Mouse (Mus musculus): ENCODE measurements around the gene Zfp575. TPM values are rescaled to one million over a fixed set of nuclear protein-coding genes. Genes with fewer than 3 reads are reported as not detected.
A peak's percentile ranks its signal among the peaks of the same experiment; 100 is the strongest.
"Not testable (repeated sequence)": the region's sequence is repeated elsewhere in the genome, so short reads cannot be mapped to it uniquely, and the experiment has no call there.

The Zfp575 gene
- under 1 TPM in 1 of 4 experiments, not detected in 3; 0.09 TPM for total RNA-seq (2022)

- no peak for DNase-seq (ENCODE audit: low spot score)
These were observed at the start of gene Zfp575, which contains the start of gene Ethe1 for GRCm38 (mm10) chr7:24587330-24588105. Gene Zfp575 (minus strand): TSS chr7:24587641. Gene Ethe1 (plus strand): TSS chr7:24587543.

- no peak for DNase-seq (ENCODE audit: low spot score)
These were observed 49.6 kb upstream of the Zfp575 start for GRCm38 (mm10) chr7:24637046-24637445.

- DNase-seq (ENCODE audit: low spot score): no peak
These were observed 48.8 kb upstream of the Zfp575 start, which contains the start of gene Lypd3 for GRCm38 (mm10) chr7:24636264-24636663. Gene Lypd3 (plus strand): TSS chr7:24636550.

GRCm38 (mm10) chr7:24630116-24630880 is 42.9 kb upstream of the Zfp575 start:
- no peak for DNase-seq (ENCODE audit: low spot score)

- no peak for DNase-seq (ENCODE audit: low spot score)
These were observed 42.2 kb upstream of the Zfp575 start for GRCm38 (mm10) chr7:24629672-24630071.

- DNase-seq (ENCODE audit: low spot score): peak; percentile 77
These were observed 41.5 kb upstream of the Zfp575 start for GRCm38 (mm10) chr7:24628685-24629610.

- no peak for DNase-seq (ENCODE audit: low spot score)
These were observed 35.5 kb upstream of the Zfp575 start for GRCm38 (mm10) chr7:24622967-24623366.

GRCm38 (mm10) chr7:24621193-24621592 is 33.8 kb upstream of the Zfp575 start:
- DNase-seq (ENCODE audit: low spot score): no peak

- no peak for DNase-seq (ENCODE audit: low spot score)
These were observed 32.4 kb upstream of the Zfp575 start for GRCm38 (mm10) chr7:24619671-24620397.

GRCm38 (mm10) chr7:24618374-24618773 is 30.9 kb upstream of the Zfp575 start:
- DNase-seq (ENCODE audit: low spot score): not testable (repeated sequence)

- DNase-seq (ENCODE audit: low spot score): no peak
These were observed 30.3 kb upstream of the Zfp575 start for GRCm38 (mm10) chr7:24617763-24618162.

- DNase-seq (ENCODE audit: low spot score): no peak
These were observed 27.4 kb upstream of the Zfp575 start for GRCm38 (mm10) chr7:24614816-24615215.

- DNase-seq (ENCODE audit: low spot score): no peak
These were observed 25.0 kb upstream of the Zfp575 start for GRCm38 (mm10) chr7:24612308-24612910.

GRCm38 (mm10) chr7:24611709-24612108 is 24.3 kb upstream of the Zfp575 start:
- DNase-seq (ENCODE audit: low spot score): no peak

GRCm38 (mm10) chr7:24610879-24611494 is 23.5 kb upstream of the Zfp575 start:
- DNase-seq (ENCODE audit: low spot score): peak; percentile 89

GRCm38 (mm10) chr7:24610144-24610878 is 22.9 kb upstream of the Zfp575 start, which contains the start of gene Phldb3:
Gene Phldb3 (plus strand): TSS chr7:24610763.
- no peak for DNase-seq (ENCODE audit: low spot score)

GRCm38 (mm10) chr7:24608561-24608960 is 21.1 kb upstream of the Zfp575 start:
- DNase-seq (ENCODE audit: low spot score): no peak

GRCm38 (mm10) chr7:24608017-24608416 is 20.6 kb upstream of the Zfp575 start:
- DNase-seq (ENCODE audit: low spot score): peak; percentile 76

- no peak for DNase-seq (ENCODE audit: low spot score)
These were observed 18.6 kb upstream of the Zfp575 start for GRCm38 (mm10) chr7:24606046-24606445.
